Mouse (Mus musculus) CH12.LX (cell line): Measurements from ENCODE around the gene Tbl1xr1. TPM values are rescaled to one million over a fixed set of nuclear protein-coding genes. Genes with fewer than 3 reads are reported as not detected.

Source experiments
- DNase-seq: peaks from one replicate; pipeline ENCODE4 v3.0.0-alpha.2; 2013; ENCODE audit errors: extremely low read depth
- H3K27ac ChIP-seq: 2 replicates; pipeline ENCODE4 v1.5.1; 2012; ENCODE audit warnings: low read depth, mild to moderate bottlenecking, control low read depth, moderate library complexity; ENCODE audit not compliant: insufficient read depth
- H3K27me3 ChIP-seq: replicated peaks from 2 replicates; pipeline ENCODE3; 2012; ENCODE audit warnings: inconsistent platforms
- H3K36me3 ChIP-seq, 2 experiments: replicated peaks in 1 of 2; 2 replicates each; pipeline versions ENCODE3 to v1.6.1; 2012; ENCODE audit warnings: inconsistent platforms in 1 of 2, low read length in 1 of 2, mild to moderate bottlenecking in 1 of 2, mixed read lengths in 1 of 2, moderate library complexity in 1 of 2; ENCODE audit not compliant: control insufficient read depth in 1 of 2, insufficient read depth in 1 of 2
- H3K4me1 ChIP-seq, 2 experiments: 2 replicates each; pipeline ENCODE4 v1.6.1; 2012; ENCODE audit warnings: inconsistent platforms in 1 of 2, moderate library complexity in 1 of 2; ENCODE audit not compliant: insufficient read depth in 2 of 2, control insufficient read depth in 1 of 2
- H3K4me2 ChIP-seq: 2 replicates; pipeline ENCODE4 v1.6.1; 2012; ENCODE audit warnings: low read depth, mild to moderate bottlenecking, control low read depth; ENCODE audit not compliant: poor library complexity, insufficient read depth, severe bottlenecking
- H3K4me3 ChIP-seq, 3 experiments: fragments of 150-350 bp in 1 of 3; sonication (generic) in 1 of 3; replicated peaks in 1 of 3; 2 replicates each; pipeline versions ENCODE3 to v1.5.1; 2011 to 2012; ENCODE audit warnings: low read depth in 2 of 3, low read length in 2 of 3, mild to moderate bottlenecking in 2 of 3, moderate library complexity in 2 of 3, control low read depth in 1 of 3, improper control_type of control experiment in 1 of 3, inconsistent platforms in 1 of 3, mixed read lengths in 1 of 3; ENCODE audit not compliant: poor library complexity in 1 of 3
- H3K79me2 ChIP-seq: replicated peaks from 2 replicates; pipeline ENCODE4 v1.6.1; 2012; ENCODE audit warnings: mild to moderate bottlenecking, moderate library complexity; ENCODE audit not compliant: control insufficient read depth, poor library complexity, insufficient read depth, severe bottlenecking; ENCODE audit errors: extremely low read depth
- H3K9ac ChIP-seq: 2 replicates; pipeline ENCODE4 v1.6.1; 2012; ENCODE audit warnings: low read depth, mild to moderate bottlenecking, control low read depth, moderate library complexity; ENCODE audit not compliant: insufficient read depth
- H3K9me3 ChIP-seq: replicated peaks from 2 replicates; pipeline ENCODE3; 2012; ENCODE audit warnings: low read length, inconsistent platforms, mixed read lengths
- BHLHE40 ChIP-seq: IDR thresholded peaks from 2 replicates; pipeline ENCODE4 v1.6.1; 2011; ENCODE audit warnings: mild to moderate bottlenecking, low read depth, low read length, improper control_type of control experiment
- E2F4 ChIP-seq: IDR thresholded peaks from 2 replicates; pipeline ENCODE4 v1.6.1; 2011; ENCODE audit warnings: low read depth, low read length, improper control_type of control experiment; ENCODE audit not compliant: insufficient replicate concordance
- EP300 ChIP-seq: IDR thresholded peaks from 2 replicates; pipeline ENCODE4 v1.6.1; 2011; ENCODE audit warnings: low read length, improper control_type of control experiment
- KAT2A ChIP-seq: IDR thresholded peaks from 2 replicates; pipeline ENCODE4 v1.6.1; 2012; ENCODE audit warnings: low read length, improper control_type of control experiment, inconsistent platforms; ENCODE audit not compliant: insufficient replicate concordance
- MAFK ChIP-seq: IDR thresholded peaks from 2 replicates; pipeline ENCODE4 v1.6.1; 2011; ENCODE audit warnings: low read length, improper control_type of control experiment; ENCODE audit not compliant: insufficient replicate concordance
- MAX ChIP-seq: IDR thresholded peaks from 2 replicates; pipeline ENCODE4 v1.6.1; 2011; ENCODE audit warnings: low read length, improper control_type of control experiment
- MAZ ChIP-seq: IDR thresholded peaks from 2 replicates; pipeline ENCODE4 v1.6.1; 2012; ENCODE audit warnings: low read depth, mild to moderate bottlenecking, inconsistent platforms, low read length, improper control_type of control experiment, moderate library complexity
- MEF2A ChIP-seq: IDR thresholded peaks from 2 replicates; pipeline ENCODE4 v1.6.1; 2014; ENCODE audit warnings: low read depth, mild to moderate bottlenecking, inconsistent platforms, low read length, improper control_type of control experiment, borderline replicate concordance
- MXI1 ChIP-seq: IDR thresholded peaks from 2 replicates; pipeline ENCODE4 v1.6.1; 2011; ENCODE audit warnings: mild to moderate bottlenecking, low read depth, low read length, improper control_type of control experiment
- MYC ChIP-seq: IDR thresholded peaks from 2 replicates; pipeline ENCODE4 v1.6.1; 2011; ENCODE audit warnings: low read depth, mild to moderate bottlenecking, improper control_type of control experiment, low read length
- NELFE ChIP-seq: IDR thresholded peaks from 2 replicates; pipeline ENCODE4 v1.6.1; 2011; ENCODE audit warnings: low read depth, low read length, improper control_type of control experiment
- POLR2A ChIP-seq: IDR thresholded peaks from 2 replicates; pipeline ENCODE4 v1.6.1; 2011; ENCODE audit warnings: low read depth, mild to moderate bottlenecking, improper control_type of control experiment, low read length
- POLR2AphosphoS2 ChIP-seq: IDR thresholded peaks from 2 replicates; pipeline ENCODE4 v1.6.1; 2011; ENCODE audit warnings: low read depth, low read length, improper control_type of control experiment
- RCOR1 ChIP-seq: conservative IDR thresholded peaks from 2 replicates; pipeline ENCODE4 v1.6.1; 2012; ENCODE audit warnings: low read depth, mild to moderate bottlenecking, inconsistent platforms, low read length, improper control_type of control experiment
- SIN3A ChIP-seq: IDR thresholded peaks from 2 replicates; pipeline ENCODE4 v1.6.1; 2012; ENCODE audit warnings: low read length, improper control_type of control experiment, inconsistent platforms
- SMC3 ChIP-seq: IDR thresholded peaks from 2 replicates; pipeline ENCODE4 v1.6.1; 2011; ENCODE audit warnings: low read depth, low read length, improper control_type of control experiment
- TBP ChIP-seq: conservative IDR thresholded peaks from 2 replicates; pipeline ENCODE4 v1.6.1; 2011; ENCODE audit warnings: low read depth, low read length, improper control_type of control experiment
- TCF12 ChIP-seq: IDR thresholded peaks from 2 replicates; pipeline ENCODE4 v1.6.1; 2014; ENCODE audit warnings: low read depth, mild to moderate bottlenecking, inconsistent platforms, low read length, improper control_type of control experiment
- ZNF384 ChIP-seq: IDR thresholded peaks from 2 replicates; pipeline ENCODE4 v1.6.1; 2012; ENCODE audit warnings: low read depth, low read length, improper control_type of control experiment, inconsistent platforms
- dilution Hi-C: fragments of 300-500 bp; cut with MboI; formaldehyde crosslinking; loops from 2 replicates; pipeline ENCODE4 v1.14.3; 2020; ENCODE audit warnings: low sequenced_read_pairs; ENCODE audit not compliant: extremely low pct_unique_long_range_greater_than_20kb, extremely low pct_ligation_motif_present
- in situ Hi-C: fragments of 300-500 bp; cut with MboI; formaldehyde crosslinking; loops from 3 replicates; pipeline ENCODE4 v1.14.3; 2019; ENCODE audit warnings: low sequenced_read_pairs, low pct_ligation_motif_present, low pct_unique_long_range_greater_than_20kb, mixed read lengths
- polyA plus RNA-seq: library from polyadenylated mRNA; unstranded; fragments of >175 nt; gene quantifications from 2 replicates; pipeline ENCODE4 v1.2.1, GENCODE M21; 2012; ENCODE audit warnings: low read depth; ENCODE audit not compliant: insufficient read length
- total RNA-seq, 2 experiments: library from RNA; depleted of rRNA; stranded (reverse); fragments of 300-350 nt in 1 of 2; fragments of >200 nt in 1 of 2; gene quantifications; 2 replicates each; pipeline ENCODE4 v1.2.3; 2012 to 2014

The Tbl1xr1 gene
- total and polyA plus RNA-seq, 3 experiments: 33.7 to 39.9 (median 38.3) TPM

GRCm38 (mm10) chr3:22074591-22075294 lies 1.7 kb upstream of the Tbl1xr1 start:
- H3K4me3 ChIP-seq: peak overlapping the region in 2 of 3 experiments; percentile 64 to 78
- no peaks in the 10 kb centered on the region for H3K9me3 ChIP-seq
- peak; percentile 58; the same call in 1 of the 2 replicates for TF ChIP-seq POLR2A
- no peak for TF ChIP-seq E2F4
- TF ChIP-seq KAT2A: no peak
- TF ChIP-seq TCF12: peak; percentile 17; the same call in 1 of the 2 replicates
- TF ChIP-seq RCOR1: no peak
- 0 out of 2 replicates have a peak, but pooled peaks have one; percentile 40 for TF ChIP-seq MAZ
- TF ChIP-seq TBP: peak; percentile 31; the same call in 1 of the 2 replicates
- TF ChIP-seq MAFK: no peak
- no peak for TF ChIP-seq EP300
- 0 out of 2 replicates have a peak, but pooled peaks have one; percentile 11 for TF ChIP-seq MEF2A
- TF ChIP-seq ZNF384: no peak
- peak; percentile 56; the same call in 1 of the 2 replicates for TF ChIP-seq NELFE
- peak; percentile 47; the same call in 1 of the 2 replicates for TF ChIP-seq SIN3A
- TF ChIP-seq SMC3: no peak
- in situ Hi-C loops: loop anchor here (5.0 kb wide), 2 partner anchors 87 to 137 kb away; no protein-coding TSS in a partner anchor
- H3K9ac ChIP-seq: peak overlapping the region; percentile 78; the same call in 1 of the 2 replicates
- peaks cover 5 to 9% of the 10 kb centered on the region in 2 experiments for H3K36me3 ChIP-seq
- no peaks in the 10 kb centered on the region for H3K27me3 ChIP-seq
- dilution Hi-C loops: no loop called here
- peak; percentile 76 for DNase-seq
- H3K79me2 ChIP-seq: peaks cover 28% of the 10 kb centered on the region
- peaks cover 13 to 34% of the 10 kb centered on the region in 2 experiments for H3K4me1 ChIP-seq
- H3K27ac ChIP-seq: no peak overlapping the region
- peak overlapping the region; percentile 77 for H3K4me2 ChIP-seq

DNA sequence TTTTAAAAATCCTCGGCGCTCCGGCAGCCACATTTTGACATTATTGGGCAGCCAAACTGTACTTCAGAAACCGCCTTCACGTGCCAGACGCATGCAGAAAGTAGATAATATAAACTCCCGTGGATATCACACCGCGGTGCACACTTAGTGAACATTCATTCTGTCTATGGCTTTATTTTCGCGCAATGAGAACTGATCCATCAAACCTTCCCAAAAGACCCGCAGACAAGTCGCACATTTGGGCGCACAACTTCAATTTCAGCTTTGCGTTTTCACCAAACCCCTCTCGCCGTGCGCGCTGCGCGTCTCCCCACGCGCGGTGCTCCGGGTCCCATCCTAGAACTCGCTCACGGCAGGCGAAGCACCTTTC lies 950 bp upstream of the Tbl1xr1 start:
- no peaks in the 10 kb centered on the region for H3K9me3 ChIP-seq
- H3K27ac ChIP-seq: peak overlapping the region; percentile 48
- peaks cover 13 to 38% of the 10 kb centered on the region in 2 experiments for H3K4me1 ChIP-seq
- TF ChIP-seq MAFK: no peak
- peak; percentile 68; the same call in 1 of the 2 replicates for TF ChIP-seq MXI1
- no peak for TF ChIP-seq E2F4
- no peak; the same call in 1 of the 2 replicates for TF ChIP-seq MAX
- TF ChIP-seq BHLHE40: peak; percentile 95
- no peak for TF ChIP-seq POLR2AphosphoS2
- TF ChIP-seq MYC: 0 out of 2 replicates have a peak, but pooled peaks have one; percentile 12
- TF ChIP-seq SMC3: 0 out of 2 replicates have a peak, but pooled peaks have one; percentile 1
- DNase-seq: no peak
- peak overlapping the region; percentile 64 to 89 (median 78) for H3K4me3 ChIP-seq
- peaks cover 36% of the 10 kb centered on the region for H3K79me2 ChIP-seq
- in situ Hi-C loops: no loop called here
- H3K27me3 ChIP-seq: no peaks in the 10 kb centered on the region
- peaks cover 5 to 13% of the 10 kb centered on the region in 2 experiments for H3K36me3 ChIP-seq
- H3K4me2 ChIP-seq: peak overlapping the region; percentile 77
- peak overlapping the region; percentile 78 for H3K9ac ChIP-seq
- dilution Hi-C loops: no loop called here
